Mouse (Mus musculus) 3134 (cell line): ENCODE data around the gene Pkn1.

ENCODE experiments used
- DNase-seq: peaks from one replicate; pipeline ENCODE4 v3.0.0-alpha.2; 2011; ENCODE audit warnings: low spot score; ENCODE audit not compliant: insufficient read length; ENCODE audit errors: extremely low read depth

Gene Pkn1

DNA sequence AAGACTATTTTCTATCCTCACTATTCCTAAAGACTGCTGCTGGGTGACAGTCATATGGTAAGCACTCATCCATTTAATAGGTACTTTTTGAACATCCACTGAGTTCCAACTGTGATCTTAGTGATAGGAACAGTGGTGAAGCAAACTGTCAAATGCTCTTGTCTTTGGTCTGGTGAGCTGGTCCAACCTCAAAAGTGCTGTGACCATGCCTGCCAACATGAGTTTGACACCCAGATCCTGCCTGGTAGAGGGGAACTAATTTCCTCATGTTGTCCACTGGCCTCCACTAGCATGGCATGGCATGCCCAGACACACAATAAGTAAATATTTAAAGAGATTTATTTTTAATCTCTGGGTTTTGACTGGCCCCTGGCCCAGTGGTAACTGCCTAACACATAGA lies 82.4 kb downstream of the Pkn1 start:
- DNase-seq: no peak
